Mouse (Mus musculus): ENCODE measurements around the gene Sh3rf1. TPM values are rescaled to one million over a fixed set of nuclear protein-coding genes. Genes with fewer than 3 reads are reported as not detected.

Gene Sh3rf1
- polyA plus RNA-seq, 1 experiment from 2014 or later, result 7.8 TPM

DNA sequence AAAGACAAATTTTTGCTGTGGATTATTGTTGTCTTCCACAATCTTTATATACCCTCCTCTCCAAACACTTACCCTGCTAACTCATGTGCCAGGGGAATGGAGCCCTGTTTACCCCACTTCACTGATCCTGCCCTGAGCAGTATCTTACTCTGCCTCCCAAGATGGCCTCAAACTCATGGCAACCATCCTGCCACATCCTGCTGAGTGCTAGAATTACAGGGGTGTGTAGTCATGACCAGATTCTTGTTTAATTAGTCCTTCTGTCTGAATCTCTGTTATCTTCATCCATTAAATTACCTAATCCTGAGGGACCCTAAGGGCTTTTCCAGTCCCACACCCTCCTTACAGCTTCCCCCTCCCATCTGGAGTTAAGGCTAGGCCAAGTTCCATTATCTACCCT is 201.5 kb downstream of the Sh3rf1 start:
- H3K27ac ChIP-seq, result no peak overlapping the region
- peaks cover 16% of the 10 kb centered on the region for H3K4me1 ChIP-seq
- DNase-seq (ENCODE audit: low spot score), result no peak
- H3K4me3 ChIP-seq, result no peak overlapping the region
- no peaks in the 10 kb centered on the region for H3K9me3 ChIP-seq (replicated peaks)
- no peaks in the 10 kb centered on the region for H3K27me3 ChIP-seq (ENCODE audit: low read depth, poor library complexity, severe bottlenecking)
- H3K36me3 ChIP-seq, result no peaks in the 10 kb centered on the region

DNA sequence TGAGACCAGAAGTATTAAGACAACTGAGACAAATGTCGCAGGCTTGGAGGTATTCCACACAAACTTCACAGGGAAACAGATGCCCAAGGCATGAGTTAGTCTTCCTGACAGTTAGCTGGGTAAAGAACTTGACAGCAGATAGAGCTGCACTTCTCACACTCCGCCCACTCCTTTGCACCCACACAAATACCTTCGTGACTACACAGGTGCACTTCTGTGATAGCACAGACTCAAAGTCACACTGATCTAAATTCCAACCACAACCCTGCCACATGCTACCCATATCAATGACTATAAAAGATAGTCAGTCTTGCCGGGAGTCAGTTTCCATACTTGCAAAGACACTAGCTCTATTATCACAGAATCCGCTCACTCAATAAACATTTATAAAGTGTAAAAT is 202.4 kb downstream of the Sh3rf1 start:
- Histone ChIP-seq H3K27me3 (ENCODE audit: low read depth, poor library complexity, severe bottlenecking) (no peaks in the 10 kb centered on the region), H3K36me3 (no peaks in the 10 kb centered on the region), H3K4me1 (peaks cover 9% of the 10 kb centered on the region), H3K27ac (no peak overlapping the region), H3K4me3 (no peak overlapping the region), H3K9me3 (replicated peaks) (no peaks in the 10 kb centered on the region)
- WGBS, result 93% methylated on average over 5 of the region's 5 CpGs
- DNase-seq (ENCODE audit: low spot score), result no peak

DNA sequence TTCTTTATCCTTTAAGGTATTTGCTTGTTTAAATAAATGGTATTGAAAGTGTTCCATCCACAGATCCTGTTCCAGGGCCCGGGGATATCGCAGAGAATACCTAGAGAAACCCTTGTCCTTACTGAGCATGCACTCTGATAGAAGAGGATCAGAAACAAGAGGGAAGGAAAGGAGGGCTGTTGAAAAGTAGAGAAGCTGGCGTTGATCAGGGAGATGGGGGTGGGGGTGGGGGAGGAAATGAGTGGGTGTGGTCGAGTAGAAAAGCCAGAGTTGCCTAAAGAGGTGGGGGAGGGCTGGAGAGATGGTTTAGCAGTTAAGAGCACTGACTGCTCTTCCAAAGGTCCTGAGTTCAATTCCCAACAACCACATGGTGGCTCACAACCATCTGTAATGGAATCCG is 203.0 kb downstream of the Sh3rf1 start:
- no peaks in the 10 kb centered on the region for H3K36me3 ChIP-seq
- H3K4me3 ChIP-seq, result no peak overlapping the region
- peaks cover 3% of the 10 kb centered on the region for H3K4me1 ChIP-seq
- DNase-seq (ENCODE audit: low spot score), result no peak
- 69% methylated on average over 5 of the region's 5 CpGs for WGBS
- no peaks in the 10 kb centered on the region for H3K27me3 ChIP-seq (ENCODE audit: low read depth, poor library complexity, severe bottlenecking)
- H3K27ac ChIP-seq, result no peak overlapping the region
- H3K9me3 ChIP-seq (replicated peaks), result no peaks in the 10 kb centered on the region

DNA sequence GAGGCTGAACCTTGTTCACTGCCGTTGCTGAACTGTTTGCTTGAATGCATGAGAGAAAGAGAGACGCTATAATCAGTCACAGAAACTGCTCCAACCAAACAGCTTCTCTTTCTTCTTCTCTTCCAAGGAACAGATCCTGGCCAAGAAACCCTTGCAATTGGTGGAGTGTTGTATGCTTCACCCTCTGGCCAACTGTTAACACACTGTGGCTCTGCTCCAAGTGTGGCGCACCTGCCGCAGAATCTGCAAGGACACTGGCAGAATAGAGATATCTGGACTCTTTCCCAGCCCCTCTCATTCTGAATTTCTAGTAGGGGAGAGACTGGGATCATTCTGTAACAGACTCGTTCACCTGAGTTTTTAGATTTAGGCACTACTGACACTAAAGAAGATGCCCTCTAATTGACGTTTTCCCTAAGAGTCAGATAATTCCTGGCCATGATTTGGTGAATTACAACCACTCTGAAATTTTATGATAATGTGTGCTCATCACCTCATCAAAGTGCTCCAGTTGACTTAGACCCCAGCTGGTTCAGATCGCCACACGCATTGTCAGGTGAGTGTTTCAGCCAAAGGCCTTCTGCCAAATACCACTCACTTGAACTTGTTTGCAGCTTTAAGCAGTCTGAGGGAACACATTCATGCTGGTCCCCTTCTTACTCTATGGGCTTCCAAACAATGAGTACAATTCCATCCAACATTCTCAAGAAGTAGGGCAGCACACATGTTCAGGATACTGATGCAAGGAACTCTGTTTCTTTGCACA is 204.4 kb downstream of the Sh3rf1 start:
- no peak overlapping the region for H3K4me3 ChIP-seq
- no peaks in the 10 kb centered on the region for H3K36me3 ChIP-seq
- 81% methylated on average over 8 of the region's 8 CpGs for WGBS
- no peaks in the 10 kb centered on the region for H3K4me1 ChIP-seq
- H3K9me3 ChIP-seq (replicated peaks), result no peaks in the 10 kb centered on the region
- H3K27me3 ChIP-seq (ENCODE audit: low read depth, poor library complexity, severe bottlenecking), result no peaks in the 10 kb centered on the region
- no peak for DNase-seq (ENCODE audit: low spot score)
- H3K27ac ChIP-seq, result no peak overlapping the region

DNA sequence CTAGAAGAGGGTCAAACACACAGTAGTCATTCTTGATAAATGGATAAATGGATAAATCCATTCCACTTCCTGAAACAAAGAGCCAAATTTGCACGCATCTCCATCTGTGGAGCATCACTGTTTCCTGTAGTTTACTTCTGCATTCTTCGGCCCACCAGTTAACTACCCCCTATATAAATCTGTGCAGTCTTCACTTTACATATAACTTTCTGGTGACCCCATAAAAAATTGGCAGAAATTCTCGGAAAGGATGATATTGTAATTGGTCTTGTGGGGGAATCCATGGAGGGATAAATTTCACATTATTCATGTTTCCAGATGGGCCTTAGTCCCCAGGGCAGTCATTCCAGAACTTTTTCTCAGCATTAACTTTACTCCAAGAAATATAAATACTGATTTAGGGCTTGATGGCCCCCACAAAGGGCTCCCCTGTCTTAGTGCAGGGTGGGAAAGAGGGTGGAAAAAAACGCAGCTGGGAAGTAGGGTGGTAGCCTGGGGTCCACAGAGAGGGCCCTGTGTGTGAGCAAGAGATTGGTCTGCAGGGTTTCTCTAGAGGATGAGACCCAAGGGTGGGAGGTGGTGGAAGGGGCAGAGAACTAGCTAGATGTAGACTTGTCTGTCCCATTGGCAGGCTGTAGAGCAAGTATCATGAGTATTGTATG is 205.3 kb downstream of the Sh3rf1 start:
- Histone ChIP-seq H3K4me3 (no peak overlapping the region), H3K36me3 (no peaks in the 10 kb centered on the region), H3K27ac (no peak overlapping the region), H3K27me3 (ENCODE audit: low read depth, poor library complexity, severe bottlenecking) (no peaks in the 10 kb centered on the region), H3K4me1 (no peaks in the 10 kb centered on the region), H3K9me3 (replicated peaks) (no peaks in the 10 kb centered on the region)
- DNase-seq (ENCODE audit: low spot score), result no peak
- 84% methylated on average over 4 of the region's 4 CpGs for WGBS

DNA sequence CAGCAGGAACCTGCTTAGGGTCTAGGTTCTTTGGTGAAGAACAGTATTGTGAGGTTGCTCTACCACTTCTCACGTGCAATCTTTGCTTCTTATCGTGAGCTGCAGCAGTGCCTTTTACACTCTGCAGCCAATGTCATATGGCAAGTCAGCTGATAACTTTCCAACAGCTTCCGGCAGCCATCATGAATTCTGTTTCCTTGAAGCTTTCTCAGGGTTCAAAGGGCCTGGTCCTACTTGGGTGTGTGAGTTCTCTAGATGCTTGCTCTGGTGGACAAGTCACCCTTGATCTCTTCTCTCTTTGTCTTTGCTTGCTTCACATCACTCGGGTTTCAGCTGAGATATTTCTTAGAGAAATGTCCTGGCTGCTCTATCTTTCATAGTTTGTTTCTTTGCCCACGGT is 211.8 kb downstream of the Sh3rf1 start:
- no peaks in the 10 kb centered on the region for H3K9me3 ChIP-seq (replicated peaks)
- no peaks in the 10 kb centered on the region; the same call in 1 of the 2 replicates for H3K4me1 ChIP-seq
- H3K27ac ChIP-seq, result no peak overlapping the region
- H3K36me3 ChIP-seq, result no peaks in the 10 kb centered on the region
- H3K27me3 ChIP-seq (ENCODE audit: low read depth, poor library complexity, severe bottlenecking), result no peaks in the 10 kb centered on the region
- WGBS, result 88% methylated on average over 5 of the region's 5 CpGs
- DNase-seq (ENCODE audit: low spot score), result no peak
- H3K4me3 ChIP-seq, result no peak overlapping the region

DNA sequence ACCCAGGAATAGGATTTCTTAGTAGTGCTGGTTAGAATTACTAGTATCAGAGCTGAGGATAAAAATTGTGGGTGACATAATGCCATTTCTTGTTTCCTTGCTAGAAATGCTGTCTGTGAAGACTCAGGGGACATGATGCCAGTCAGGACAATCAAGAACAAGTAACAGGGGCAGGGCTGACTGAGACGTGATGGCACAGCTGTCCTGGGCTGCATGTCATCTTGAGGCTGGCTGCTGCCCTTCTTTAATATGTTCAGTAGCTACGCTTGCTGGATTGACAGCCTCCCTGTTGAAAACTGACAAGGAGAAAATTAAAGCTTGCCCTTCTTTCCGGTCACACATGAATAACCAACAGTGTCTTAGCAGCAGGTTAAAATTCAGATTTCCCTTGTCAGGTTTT is 212.5 kb downstream of the Sh3rf1 start:
- Histone ChIP-seq H3K27ac (no peak overlapping the region), H3K36me3 (no peaks in the 10 kb centered on the region), H3K9me3 (replicated peaks) (no peaks in the 10 kb centered on the region), H3K4me3 (no peak overlapping the region), H3K27me3 (ENCODE audit: low read depth, poor library complexity, severe bottlenecking) (no peaks in the 10 kb centered on the region), H3K4me1 (no peaks in the 10 kb centered on the region; the same call in 1 of the 2 replicates)
- no peak for DNase-seq (ENCODE audit: low spot score)
- 81% methylated on average over 3 of the region's 3 CpGs for WGBS

DNA sequence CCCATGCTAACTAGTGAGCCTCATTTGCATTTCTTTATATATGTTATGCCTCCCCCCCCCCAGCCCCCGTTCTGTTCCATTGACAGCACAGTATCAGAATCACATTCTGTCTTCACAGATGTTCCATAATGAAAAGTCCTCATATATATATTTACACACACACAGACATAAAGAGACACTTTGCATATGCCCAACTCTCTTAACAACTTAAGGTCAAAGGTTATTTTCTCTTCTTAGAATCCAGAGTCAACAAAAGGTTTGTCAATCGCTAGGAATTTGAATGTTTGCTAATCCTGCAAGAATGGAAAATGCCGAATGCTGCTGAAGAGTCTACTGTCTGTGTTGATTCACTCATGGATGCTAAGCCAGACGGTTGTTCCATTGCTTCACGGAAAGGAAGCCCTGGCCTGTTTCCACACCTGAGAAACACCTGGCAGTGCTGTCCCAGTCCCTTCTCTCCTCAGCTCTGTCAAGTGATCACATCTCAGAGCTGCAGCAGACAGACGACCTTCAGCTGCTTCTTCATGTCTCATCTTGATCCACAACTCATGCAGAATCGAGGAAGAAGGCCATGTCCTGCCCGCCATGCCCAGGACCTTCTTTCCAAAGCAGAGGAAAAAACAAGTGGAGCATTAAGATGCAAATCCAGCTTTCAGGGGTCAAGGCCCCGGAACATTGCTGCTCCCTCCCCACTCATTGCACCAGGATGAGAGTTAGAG is 213.1 kb downstream of the Sh3rf1 start:
- H3K27ac ChIP-seq, result no peak overlapping the region
- WGBS, result 62% methylated on average over 9 of the region's 9 CpGs
- no peaks in the 10 kb centered on the region for H3K27me3 ChIP-seq (ENCODE audit: low read depth, poor library complexity, severe bottlenecking)
- no peaks in the 10 kb centered on the region for H3K9me3 ChIP-seq (replicated peaks)
- H3K4me1 ChIP-seq, result no peaks in the 10 kb centered on the region; the same call in 1 of the 2 replicates
- H3K4me3 ChIP-seq, result no peak overlapping the region
- no peaks in the 10 kb centered on the region for H3K36me3 ChIP-seq
- no peak for DNase-seq (ENCODE audit: low spot score)

DNA sequence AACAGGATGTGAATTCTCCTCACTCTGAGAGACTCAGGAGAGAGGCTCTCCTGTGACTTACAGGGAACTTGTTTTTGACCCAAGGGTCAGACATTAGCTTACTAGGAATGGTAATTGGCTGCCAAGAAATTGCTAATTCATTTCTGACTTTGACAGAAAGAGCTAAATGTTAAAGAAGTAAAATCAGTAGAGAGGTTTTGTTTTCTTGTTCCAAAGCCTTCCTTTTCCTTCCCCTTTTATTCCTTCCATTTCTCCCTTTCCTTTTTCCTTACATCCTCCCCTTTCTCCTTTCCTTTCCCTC is 213.6 kb downstream of the Sh3rf1 start:
- Histone ChIP-seq H3K27me3 (ENCODE audit: low read depth, poor library complexity, severe bottlenecking) (no peaks in the 10 kb centered on the region), H3K4me1 (no peaks in the 10 kb centered on the region; the same call in 1 of the 2 replicates), H3K36me3 (no peaks in the 10 kb centered on the region), H3K4me3 (no peak overlapping the region), H3K9me3 (replicated peaks) (no peaks in the 10 kb centered on the region), H3K27ac (no peak overlapping the region)
- DNase-seq (ENCODE audit: low spot score), result no peak

DNA sequence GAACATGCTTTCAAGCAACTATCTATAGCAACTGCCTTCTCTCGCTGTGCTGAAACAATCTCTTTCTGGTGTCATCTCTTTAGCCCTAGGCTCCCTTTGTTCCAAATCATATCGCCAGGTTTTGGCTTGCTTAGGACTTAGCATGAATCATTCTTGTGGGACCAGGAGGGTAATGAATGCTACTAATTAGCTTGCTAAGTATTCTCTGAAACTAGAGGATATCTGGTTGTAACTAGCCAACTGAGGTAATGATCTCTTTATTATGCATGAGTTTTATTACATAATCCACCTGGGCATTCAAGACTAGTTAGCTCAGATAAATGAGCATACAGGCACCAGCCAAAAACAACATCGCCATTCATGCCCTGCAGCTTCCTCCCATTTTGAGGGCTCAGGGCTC is 219.3 kb downstream of the Sh3rf1 start:
- DNase-seq (ENCODE audit: low spot score), result no peak
- no peaks in the 10 kb centered on the region for H3K27me3 ChIP-seq (ENCODE audit: low read depth, poor library complexity, severe bottlenecking)
- 97% methylated on average over 3 of the region's 3 CpGs for WGBS
- H3K4me1 ChIP-seq, result peaks cover 10% of the 10 kb centered on the region
- H3K36me3 ChIP-seq, result no peaks in the 10 kb centered on the region
- no peak overlapping the region for H3K4me3 ChIP-seq
- no peak overlapping the region for H3K27ac ChIP-seq
- no peaks in the 10 kb centered on the region for H3K9me3 ChIP-seq (replicated peaks)

DNA sequence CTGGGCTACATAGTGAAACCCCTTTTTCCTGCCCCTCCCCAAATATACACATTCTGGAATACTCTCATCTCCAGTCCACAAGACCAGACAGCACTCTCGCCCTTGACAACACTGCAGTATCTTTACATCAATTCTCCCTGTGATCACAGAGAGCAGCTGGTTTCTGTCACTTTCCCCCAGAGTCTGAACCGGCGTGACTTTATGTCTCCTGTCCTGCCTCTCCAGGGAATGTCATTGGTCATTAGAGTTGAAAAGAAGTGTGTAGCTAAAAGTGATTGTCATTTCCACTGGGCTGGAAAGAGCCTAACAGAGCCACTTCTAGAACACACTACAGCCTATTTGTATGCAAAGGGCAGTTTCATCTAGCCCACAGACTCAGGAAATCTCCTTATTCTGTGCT is 220.7 kb downstream of the Sh3rf1 start:
- DNase-seq (ENCODE audit: low spot score), result no peak
- H3K27me3 ChIP-seq (ENCODE audit: low read depth, poor library complexity, severe bottlenecking), result no peaks in the 10 kb centered on the region
- no peaks in the 10 kb centered on the region for H3K9me3 ChIP-seq (replicated peaks)
- WGBS, result 52% methylated on average over 3 of the region's 3 CpGs
- H3K27ac ChIP-seq, result no peak overlapping the region
- H3K4me3 ChIP-seq, result no peak overlapping the region
- no peaks in the 10 kb centered on the region for H3K36me3 ChIP-seq
- peaks cover 17% of the 10 kb centered on the region for H3K4me1 ChIP-seq

Data from limb, embryonic 10.5 days (tissue).